8 mouse cellular contexts compared by ENCODE assay signal in genomic region chr11:101442760-101443159, GRCm38 (mm10). TPM values are rescaled to one million over a fixed set of nuclear protein-coding genes. Genes with fewer than 3 reads are reported as not detected.
DNase-seq lines count a peak whose midpoint lies in the region; ATAC-seq and TF ChIP-seq lines count a peak whose summit lies in the region.

No protein-coding gene starts in this region.

- H3K4me1 ChIP-seq in kidney, postnatal 0 days (replicated peaks; ENCODE audit: insufficient read depth, low read length) = peaks cover 3% of the 10 kb centered on the region; the same call in 1 of the 2 replicates
- peaks cover 9% of the 10 kb centered on the region for H3K4me1 ChIP-seq in bone marrow macrophage, adult 2 months (ENCODE audit: control insufficient read depth, insufficient read depth, low read length)
- peaks cover 13% of the 10 kb centered on the region for H3K4me1 ChIP-seq in hindbrain, embryonic 16.5 days (ENCODE audit: control insufficient read depth, insufficient read depth, low read depth, low read length)
- H3K4me1 ChIP-seq in midbrain, postnatal 0 days (ENCODE audit: insufficient read depth, low read length) = 0 out of 2 replicates have a peak, but pooled peaks cover 3% of the 10 kb centered on the region

- ATAC-seq in kidney, postnatal 0 days (replicated peaks; ENCODE audit: low FRiP score, low read depth) = peak; percentile 0; the same call in 1 of the 2 replicates
- ATAC-seq in hindbrain, embryonic 16.5 days = no peak; the same call in 1 of the 2 replicates
- no peak; the same call in 1 of the 2 replicates for ATAC-seq in midbrain, postnatal 0 days (ENCODE audit: low FRiP score)

- intact Hi-C loops in left cerebral cortex, postnatal 14 days (cut with DNase I) = loop anchor here (5.0 kb wide), 1 partner anchor 125 kb away; the partner anchor contains the start of gene Psme3

- TF ChIP-seq POLR2A in bone marrow macrophage, adult 2 months (IDR thresholded peaks at IDR 0.05; ENCODE audit: borderline replicate concordance, low read depth, low read length) = no peak

- H3K27me3 ChIP-seq in kidney, postnatal 0 days (ENCODE audit: insufficient read depth, low read length) = no peaks in the 10 kb centered on the region
- no peaks in the 10 kb centered on the region for H3K27me3 ChIP-seq in hindbrain, embryonic 16.5 days (replicated peaks; ENCODE audit: control insufficient read depth, insufficient read depth, low read length)
- H3K27me3 ChIP-seq in midbrain, postnatal 0 days (ENCODE audit: insufficient read depth, low read length) = no peaks in the 10 kb centered on the region

- H3K27ac ChIP-seq in kidney, postnatal 0 days = peak overlapping the region; percentile 92
- peak overlapping the region; percentile 76 for H3K27ac ChIP-seq in bone marrow macrophage, adult 2 months (ENCODE audit: insufficient read depth, low read depth, low read length)
- peak overlapping the region; percentile 91 for H3K27ac ChIP-seq in hindbrain, embryonic 16.5 days (ENCODE audit: low read depth, low read length)
- peak overlapping the region; percentile 91 for H3K27ac ChIP-seq in midbrain, postnatal 0 days (ENCODE audit: low read depth, low read length)

- DNase-seq in kidney, postnatal 0 days (ENCODE audit: low spot score) = peak; percentile 43
- no peak for DNase-seq in kidney, postnatal 25 days
- no peak for DNase-seq in midbrain, postnatal 0 days (ENCODE audit: low spot score)
- DNase-seq in spleen, adult 12 weeks (ENCODE audit: low spot score) = no peak
- no peak for DNase-seq in thymus, postnatal 14 days
- no peak for DNase-seq in left cerebral cortex, postnatal 14 days (ENCODE audit: low spot score in 2 of 2)

- 0% methylated on average over 14 of the region's 14 CpGs for WGBS in kidney, postnatal 0 days
- WGBS in hindbrain, embryonic 16.5 days = under 1% methylated on average over 14 of the region's 14 CpGs
- 2% methylated on average over 14 of the region's 14 CpGs for WGBS in midbrain, postnatal 0 days

- peak overlapping the region; percentile 95 for H3K9ac ChIP-seq in kidney, postnatal 0 days (ENCODE audit: low read depth, low read length)
- peak overlapping the region; percentile 91 for H3K9ac ChIP-seq in hindbrain, embryonic 16.5 days (ENCODE audit: low read depth, low read length)
- peak overlapping the region; percentile 93 for H3K9ac ChIP-seq in midbrain, postnatal 0 days (replicated peaks; ENCODE audit: low read length, poor library complexity, severe bottlenecking)

- no peaks in the 10 kb centered on the region for H3K9me3 ChIP-seq in kidney, postnatal 0 days (replicated peaks; ENCODE audit: low read length)
- H3K9me3 ChIP-seq in hindbrain, embryonic 16.5 days (ENCODE audit: control insufficient read depth, low read length) = no peaks in the 10 kb centered on the region
- H3K9me3 ChIP-seq in midbrain, postnatal 0 days (ENCODE audit: low read length) = no peaks in the 10 kb centered on the region

- peak overlapping the region; percentile 87 for H3K4me3 ChIP-seq in kidney, postnatal 0 days (replicated peaks; ENCODE audit: low read depth, low read length)
- H3K4me3 ChIP-seq in bone marrow macrophage, adult 2 months (ENCODE audit: insufficient read depth, low read length) = peak overlapping the region; percentile 84
- peak overlapping the region; percentile 77 for H3K4me3 ChIP-seq in hindbrain, embryonic 16.5 days (ENCODE audit: low read length)
- H3K4me3 ChIP-seq in midbrain, postnatal 0 days (ENCODE audit: low read depth, low read length) = peak overlapping the region; percentile 76

- TF ChIP-seq CTCF in kidney, postnatal 0 days (IDR thresholded peaks at IDR 0.05; ENCODE audit: low read depth) = no peak
- no peak for TF ChIP-seq CTCF in bone marrow macrophage, adult 2 months (IDR thresholded peaks at IDR 0.05; ENCODE audit: low read depth, low read length)
- TF ChIP-seq CTCF in midbrain, postnatal 0 days (IDR thresholded peaks at IDR 0.05) = no peak

- peaks cover 17% of the 10 kb centered on the region for H3K36me3 ChIP-seq in kidney, postnatal 0 days (ENCODE audit: insufficient read depth, low read length)
- H3K36me3 ChIP-seq in hindbrain, embryonic 16.5 days (ENCODE audit: control insufficient read depth, insufficient read depth, low read length) = peaks cover 16% of the 10 kb centered on the region
- H3K36me3 ChIP-seq in midbrain, postnatal 0 days (ENCODE audit: insufficient read depth, low read length) = peaks cover 18% of the 10 kb centered on the region

- H3K4me2 ChIP-seq in kidney, postnatal 0 days (ENCODE audit: low read length) = peak overlapping the region; percentile 87
- H3K4me2 ChIP-seq in hindbrain, embryonic 16.5 days (ENCODE audit: low read length) = peak overlapping the region; percentile 94
- H3K4me2 ChIP-seq in midbrain, postnatal 0 days (ENCODE audit: low read depth, low read length, poor library complexity, severe bottlenecking) = peak overlapping the region; percentile 73

RNA-seq across cellular contexts. Expression of gene Rpl27, which starts 0.7 kb away (rescaled TPM):
- 396 and 448 TPM in 2 replicates for polyA plus RNA-seq in kidney, postnatal 0 days (2015; fragmentation: Nextera tagmentation; extraction: Ambion mirVana)
- polyA plus RNA-seq in bone marrow macrophage, adult 2 months (2012; ENCODE audit: insufficient read depth, insufficient read length, missing spikeins) = 519 and 718 TPM in 2 replicates
- polyA plus RNA-seq in hindbrain, embryonic 16.5 days (2015; fragmentation: Nextera tagmentation; extraction: Ambion mirVana) = 204 and 207 TPM in 2 replicates
- 605 and 614 TPM in 2 replicates for total RNA-seq in midbrain, postnatal 0 days (2014; rRNA removed)
- polyA plus RNA-seq in midbrain, postnatal 0 days (2015; fragmentation: Nextera tagmentation; extraction: Ambion mirVana) = 227 and 260 TPM in 2 replicates
- total RNA-seq in left cerebral cortex, postnatal 14 days (2021) = 10 to 100 TPM; 41.0 to 43.6 TPM

RNA-seq across cellular contexts. Expression of gene Ifi35, which starts 5.4 kb away (rescaled TPM):
- polyA plus RNA-seq in kidney, postnatal 0 days (2015; fragmentation: Nextera tagmentation; extraction: Ambion mirVana) = 30.0 and 30.8 TPM in 2 replicates
- polyA plus RNA-seq in bone marrow macrophage, adult 2 months (2012; ENCODE audit: insufficient read depth, insufficient read length, missing spikeins) = 50.6 and 58.7 TPM in 2 replicates
- 3.9 and 4.8 TPM in 2 replicates for polyA plus RNA-seq in hindbrain, embryonic 16.5 days (2015; fragmentation: Nextera tagmentation; extraction: Ambion mirVana)
- 1.9 and 3.3 TPM in 2 replicates for total RNA-seq in midbrain, postnatal 0 days (2014; rRNA removed)
- polyA plus RNA-seq in midbrain, postnatal 0 days (2015; fragmentation: Nextera tagmentation; extraction: Ambion mirVana) = 4.5 TPM in 2 replicates
- total RNA-seq in left cerebral cortex, postnatal 14 days (2021) = 1 to 10 TPM in 1 of 2 experiments, under 1 TPM in 1; 0.97 to 2.6 TPM

RNA-seq across cellular contexts. Expression of gene Ptges3l, which starts 17.6 kb away (rescaled TPM):
- polyA plus RNA-seq in kidney, postnatal 0 days (2015; fragmentation: Nextera tagmentation; extraction: Ambion mirVana) = 8.7 and 11.5 TPM in 2 replicates
- polyA plus RNA-seq in bone marrow macrophage, adult 2 months (2012; ENCODE audit: insufficient read depth, insufficient read length, missing spikeins) = 4.5 and 4.7 TPM in 2 replicates
- 3.1 and 3.9 TPM in 2 replicates for polyA plus RNA-seq in hindbrain, embryonic 16.5 days (2015; fragmentation: Nextera tagmentation; extraction: Ambion mirVana)
- 0.66 and 2.7 TPM in 2 replicates for total RNA-seq in midbrain, postnatal 0 days (2014; rRNA removed)
- 2.9 TPM in 2 replicates for polyA plus RNA-seq in midbrain, postnatal 0 days (2015; fragmentation: Nextera tagmentation; extraction: Ambion mirVana)
- 1 to 10 TPM; 2.8 to 5.7 TPM for total RNA-seq in left cerebral cortex, postnatal 14 days (2021)

RNA-seq across cellular contexts. Expression of gene Rundc1, which starts 17.9 kb away (rescaled TPM):
- polyA plus RNA-seq in kidney, postnatal 0 days (2015; fragmentation: Nextera tagmentation; extraction: Ambion mirVana) = 17.9 and 19.6 TPM in 2 replicates
- 11.4 and 12.0 TPM in 2 replicates for polyA plus RNA-seq in bone marrow macrophage, adult 2 months (2012; ENCODE audit: insufficient read depth, insufficient read length, missing spikeins)
- 30.7 and 33.6 TPM in 2 replicates for polyA plus RNA-seq in hindbrain, embryonic 16.5 days (2015; fragmentation: Nextera tagmentation; extraction: Ambion mirVana)
- 10.4 and 12.9 TPM in 2 replicates for total RNA-seq in midbrain, postnatal 0 days (2014; rRNA removed)
- polyA plus RNA-seq in midbrain, postnatal 0 days (2015; fragmentation: Nextera tagmentation; extraction: Ambion mirVana) = 24.2 and 25.2 TPM in 2 replicates
- 10 to 100 TPM; 31.1 to 32.6 TPM for total RNA-seq in left cerebral cortex, postnatal 14 days (2021)

RNA-seq across cellular contexts. Expression of gene Gm27029, which starts 18.2 kb away (rescaled TPM):
- 4.0 and 4.5 TPM in 2 replicates for polyA plus RNA-seq in kidney, postnatal 0 days (2015; fragmentation: Nextera tagmentation; extraction: Ambion mirVana)
- 3.9 and 5.3 TPM in 2 replicates for polyA plus RNA-seq in bone marrow macrophage, adult 2 months (2012; ENCODE audit: insufficient read depth, insufficient read length, missing spikeins)
- polyA plus RNA-seq in hindbrain, embryonic 16.5 days (2015; fragmentation: Nextera tagmentation; extraction: Ambion mirVana) = 8.1 and 9.5 TPM in 2 replicates
- total RNA-seq in midbrain, postnatal 0 days (2014; rRNA removed) = 1.8 and 5.7 TPM in 2 replicates
- polyA plus RNA-seq in midbrain, postnatal 0 days (2015; fragmentation: Nextera tagmentation; extraction: Ambion mirVana) = 6.3 and 6.8 TPM in 2 replicates
- 1 to 10 TPM; 4.5 to 9.7 TPM for total RNA-seq in left cerebral cortex, postnatal 14 days (2021)
